Mouse (Mus musculus) brain, embryonic 14.5 days (tissue): ENCODE data around the gene Ceacam19.

Experiments
- CTCF ChIP-seq: fragments of 200-500 bp; IDR thresholded peaks from 2 replicates; pipeline ENCODE4 v1.5.1; 2012; ENCODE audit warnings: inconsistent platforms, mild to moderate bottlenecking, moderate library complexity, borderline replicate concordance; ENCODE audit not compliant: insufficient read depth, insufficient read length; ENCODE audit errors: extremely low read depth
- POLR2A ChIP-seq: fragments of 200-500 bp; IDR thresholded peaks from 2 replicates; pipeline ENCODE4 v1.6.1; 2012; ENCODE audit warnings: mild to moderate bottlenecking, inconsistent platforms, borderline replicate concordance; ENCODE audit not compliant: poor library complexity, insufficient read depth, insufficient read length, severe bottlenecking; ENCODE audit errors: extremely low read depth

DNA sequence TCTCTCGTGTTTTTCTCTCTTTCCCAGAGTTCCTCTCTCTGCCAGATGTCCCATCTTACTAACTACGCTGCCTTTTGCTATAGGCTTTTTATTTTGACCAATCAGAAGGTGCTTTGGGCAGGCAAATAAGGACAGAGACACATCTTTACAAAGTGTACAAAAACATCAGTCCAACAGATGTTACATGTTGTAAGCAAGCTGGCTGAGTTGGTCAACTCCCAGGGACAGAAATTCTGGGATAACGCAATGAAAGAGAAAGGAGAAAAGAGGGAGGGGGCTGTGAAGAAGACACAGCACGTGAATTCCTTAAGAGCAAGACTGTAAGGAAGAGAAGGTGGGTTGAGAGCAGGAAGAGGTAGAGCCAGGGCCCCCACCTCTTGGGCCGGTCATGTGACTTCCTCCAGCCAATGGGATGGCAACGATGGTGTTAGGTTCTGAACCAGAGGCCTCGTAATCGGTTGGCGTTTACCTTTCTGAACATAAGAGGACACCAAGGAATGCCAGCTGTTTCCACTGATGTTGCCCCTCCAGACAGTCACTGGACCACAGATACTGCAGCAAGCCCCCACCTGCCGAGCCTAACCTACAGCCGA is 49.6 kb upstream of the Ceacam19 start:
- TF ChIP-seq POLR2A: no peak
- TF ChIP-seq CTCF: no peak
